Mouse (Mus musculus): ENCODE measurements around the gene Gm28961.
"Not testable (repeated sequence)": the region's sequence is repeated elsewhere in the genome, so short reads cannot be mapped to it uniquely, and the experiment has no call there.

The Gm28961 gene

GRCm38 (mm10) chrY:57705397-57705796, at the start of gene Gm28961:
Gene Gm28961, plus strand, starts transcription at chrY:57705697.
- not testable (repeated sequence) for DNase-seq (ENCODE audit: extremely low spot score, low read depth, low spot score)

Data from hindlimb bud, embryonic 11.5 days (tissue).